Mouse (Mus musculus): ENCODE data around the gene Gm43064.

DNA sequence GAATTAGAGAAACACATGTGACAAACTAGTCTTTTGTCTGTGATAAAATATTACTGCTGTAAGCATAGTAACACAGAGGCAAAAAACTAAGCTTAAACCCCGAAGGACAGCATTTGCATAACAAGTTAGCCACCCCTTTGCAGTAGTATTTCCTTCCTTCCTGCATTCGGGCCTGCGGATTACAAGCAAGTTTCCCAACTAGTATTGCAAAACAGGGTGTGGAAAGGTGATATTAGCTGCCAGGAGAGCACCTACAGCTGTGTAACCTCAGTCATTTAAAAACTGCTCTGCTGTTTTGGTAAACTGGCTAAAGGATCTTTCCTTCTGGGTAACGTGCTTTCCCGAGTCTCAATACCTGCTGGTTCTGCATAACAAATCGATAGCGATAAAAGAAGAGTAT, 22.1 kb upstream of the Gm43064 start:
- TF ChIP-seq CTCF (IDR thresholded peaks at IDR 0.05; ENCODE audit: borderline replicate concordance, insufficient read depth, low read length) (no peak), POLR2A (IDR thresholded peaks at IDR 0.05; ENCODE audit: low read depth, low read length) (no peak)
